Mouse (Mus musculus) ES-Bruce4 (cell line): ENCODE measurements around the gene Atp6v0e2.

Experiments used
- CTCF ChIP-seq: IDR thresholded peaks from one replicate; pipeline ENCODE4 v1.8.1; 2011; ENCODE audit warnings: low read depth, low read length
- EP300 ChIP-seq: IDR thresholded peaks from 2 replicates; pipeline ENCODE4 v1.6.1; 2011; ENCODE audit warnings: low read depth, low read length; ENCODE audit not compliant: insufficient read depth
- POLR2A ChIP-seq: IDR thresholded peaks from one replicate; pipeline ENCODE4 v1.8.1; 2011; ENCODE audit warnings: low read length; ENCODE audit not compliant: insufficient read depth

- TF ChIP-seq POLR2A (no peak), CTCF (no peak), EP300 (no peak)
Measured at GRCm38 (mm10) chr6:48553819-48554218, 16.4 kb downstream of the Atp6v0e2 start.
